Mouse (Mus musculus) lung, embryonic 14.5 days (tissue): ENCODE measurements around the gene Lmna. TPM values are rescaled to one million over a fixed set of nuclear protein-coding genes. Genes with fewer than 3 reads are reported as not detected.

ENCODE experiments used
- ATAC-seq: fragments of 200-750 bp; cut with Nextera tagmentation; 2 replicates; pipeline ENCODE4 v1.8.0; 2017; ENCODE audit warnings: mild to moderate bottlenecking, moderate TSS enrichment, moderate library complexity; ENCODE audit not compliant: insufficient read depth
- DNase-seq: peaks from one replicate; pipeline ENCODE4 v3.0.0-alpha.2; 2015
- H3K27ac ChIP-seq: fragments of 300-500 bp; sonication (generic); 2 replicates; pipeline ENCODE4 v1.5.1; 2014; ENCODE audit warnings: low read depth, mild to moderate bottlenecking, moderate library complexity
- H3K27me3 ChIP-seq: fragments of 300-500 bp; sonication (generic); 2 replicates; pipeline ENCODE4 v1.6.1; 2014; ENCODE audit warnings: low read length, control low read depth; ENCODE audit not compliant: insufficient read depth
- H3K36me3 ChIP-seq: fragments of 300-500 bp; sonication (generic); 2 replicates; pipeline ENCODE4 v1.6.1; 2014; ENCODE audit warnings: control low read depth; ENCODE audit not compliant: insufficient read depth
- H3K4me1 ChIP-seq: fragments of 300-500 bp; sonication (generic); 2 replicates; pipeline ENCODE4 v1.6.1; 2014; ENCODE audit warnings: antibody characterized with exemption, control low read depth; ENCODE audit not compliant: insufficient read depth
- H3K4me2 ChIP-seq: fragments of 300-500 bp; sonication (generic); 2 replicates; pipeline ENCODE4 v1.6.1; 2014; ENCODE audit warnings: mild to moderate bottlenecking
- H3K4me3 ChIP-seq: fragments of 300-500 bp; sonication (generic); 2 replicates; pipeline ENCODE4 v1.5.1; 2014; ENCODE audit warnings: low read depth, low read length
- H3K9ac ChIP-seq: fragments of 300-500 bp; sonication (generic); 2 replicates; pipeline ENCODE4 v1.6.1; 2014
- H3K9me3 ChIP-seq: fragments of 300-500 bp; sonication (generic); 2 replicates; pipeline ENCODE4 v1.6.1; 2016; ENCODE audit warnings: low read depth, low read length, control low read depth
- CTCF ChIP-seq: IDR thresholded peaks from 2 replicates; pipeline ENCODE4 v1.5.1; 2016; ENCODE audit warnings: antibody characterized with exemption, low read depth
- WGBS: fragments of 180-500 bp; shearing (Covaris S2); extraction: QIAGEN DNeasy Blood & Tissue Kit; methylation state at CpG from one replicate; pipeline ENCODE4 v1.1.7; 2014; 5-methylcytosine and 5-hydroxymethylcytosine counted together
- polyA plus RNA-seq: library from polyadenylated mRNA; unstranded; fragments of >200 nt; fragmentation: Nextera tagmentation; extraction: Ambion mirVana; gene quantifications from 2 replicates; pipeline ENCODE4 v1.2.1, GENCODE M21; 2014

Lmna gene
- polyA plus RNA-seq, 1 experiment from 2014 or later, result 70.0 TPM

GRCm38 (mm10) chr3:88503505-88503863 lies 6.3 kb downstream of the Lmna start:
- 0 out of 2 replicates have a peak, but pooled peaks cover 4% of the 10 kb centered on the region for H3K36me3 ChIP-seq
- H3K27ac ChIP-seq, result peak overlapping the region; percentile 82; the same call in 1 of the 2 replicates
- no peaks in the 10 kb centered on the region for H3K9me3 ChIP-seq
- peaks cover 9% of the 10 kb centered on the region; the same call in 1 of the 2 replicates for H3K4me1 ChIP-seq
- no peak for TF ChIP-seq CTCF
- DNase-seq (no peak), ATAC-seq (peak; percentile 29; the same call in 1 of the 2 replicates)
- WGBS, result 35% methylated on average over 4 of the region's 4 CpGs
- peak overlapping the region; percentile 76 for H3K4me3 ChIP-seq
- peak overlapping the region; percentile 75 for H3K9ac ChIP-seq
- H3K4me2 ChIP-seq, result peak overlapping the region; percentile 100
- no peaks in the 10 kb centered on the region for H3K27me3 ChIP-seq

GRCm38 (mm10) chr3:88502641-88503504 lies 6.9 kb downstream of the Lmna start:
- Histone ChIP-seq H3K9ac (peak overlapping the region; percentile 75), H3K27me3 (no peaks in the 10 kb centered on the region), H3K36me3 (0 out of 2 replicates have a peak, but pooled peaks cover 5% of the 10 kb centered on the region), H3K27ac (peak overlapping the region; percentile 82; the same call in 1 of the 2 replicates), H3K4me2 (peak overlapping the region; percentile 100), H3K4me1 (peaks cover 9% of the 10 kb centered on the region; the same call in 1 of the 2 replicates), H3K4me3 (peak overlapping the region; percentile 76), H3K9me3 (no peaks in the 10 kb centered on the region)
- WGBS, result 1% methylated on average over 55 of the region's 55 CpGs
- no peak for TF ChIP-seq CTCF
- ATAC-seq (peak; percentile 95), DNase-seq (peak; percentile 88)

DNA sequence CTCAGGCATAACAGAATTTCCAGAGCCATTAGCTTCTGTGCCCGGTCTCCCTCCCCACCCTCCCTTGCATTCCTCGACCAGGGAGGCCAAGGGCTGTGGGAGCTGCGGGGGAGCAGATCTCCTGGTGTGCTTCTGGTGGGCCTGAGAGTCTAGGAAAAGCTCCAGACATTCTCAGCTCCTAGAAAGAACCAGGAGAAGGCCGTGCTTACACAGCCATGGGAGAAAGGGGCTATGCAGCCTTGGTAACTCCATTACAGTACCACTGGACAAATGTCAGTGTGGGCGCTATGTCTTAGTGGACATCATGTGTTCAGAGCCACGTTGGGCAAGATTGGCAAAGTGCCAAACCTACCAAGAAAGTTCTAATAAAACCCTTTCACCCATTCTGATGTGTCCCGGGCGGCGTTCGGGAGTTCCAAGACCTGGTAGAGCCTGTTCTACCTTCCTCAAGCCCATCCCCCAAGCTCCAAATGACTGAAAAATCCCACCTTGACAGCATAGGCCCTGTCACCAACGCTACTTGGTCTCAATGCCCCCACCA lies 7.7 kb downstream of the Lmna start:
- H3K9ac ChIP-seq, result peak overlapping the region; percentile 75
- peak overlapping the region; percentile 76 for H3K4me3 ChIP-seq
- peak overlapping the region; percentile 100 for H3K4me2 ChIP-seq
- ATAC-seq, result no peak; the same call in 1 of the 2 replicates
- WGBS, result 12% methylated on average over 11 of the region's 11 CpGs
- no peaks in the 10 kb centered on the region for H3K27me3 ChIP-seq
- H3K27ac ChIP-seq, result peak overlapping the region; percentile 82
- H3K9me3 ChIP-seq, result no peaks in the 10 kb centered on the region
- H3K4me1 ChIP-seq, result peaks cover 9% of the 10 kb centered on the region; the same call in 1 of the 2 replicates
- 0 out of 2 replicates have a peak, but pooled peaks cover 10% of the 10 kb centered on the region for H3K36me3 ChIP-seq
- TF ChIP-seq CTCF, result no peak
- DNase-seq, result peak; percentile 67

DNA sequence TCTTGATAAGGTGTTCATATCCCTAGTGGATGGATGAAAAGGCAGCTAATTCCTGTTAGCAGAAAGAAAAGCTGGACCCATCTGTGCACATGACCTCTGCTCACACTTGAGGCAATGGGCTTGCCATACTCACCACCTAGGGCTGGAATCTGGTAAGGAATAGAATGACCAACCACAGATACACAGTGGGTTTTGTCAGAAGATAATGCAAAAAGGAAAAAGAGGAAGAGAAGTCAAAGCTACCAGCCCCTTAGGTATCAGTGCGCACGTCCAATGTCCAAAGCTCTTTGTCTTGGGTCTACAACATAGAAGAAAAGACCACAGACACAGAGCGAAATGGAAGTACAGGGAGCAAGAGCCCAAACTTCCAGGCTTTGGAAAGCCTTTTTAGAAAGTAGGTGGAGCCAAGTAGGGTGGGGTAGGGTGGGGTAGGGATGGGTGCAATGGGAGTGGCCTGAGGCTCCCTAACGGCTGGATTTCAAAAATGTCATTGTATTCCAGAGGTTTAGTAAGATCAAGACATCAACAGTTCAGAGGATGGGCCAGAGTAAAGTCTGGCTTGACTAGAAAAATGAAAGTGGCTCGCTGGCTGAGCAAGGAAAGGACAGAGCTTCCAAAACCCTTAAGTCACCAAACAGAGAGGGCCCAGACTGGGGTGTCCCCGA lies 8.3 kb downstream of the Lmna start:
- Histone ChIP-seq H3K36me3 (0 out of 2 replicates have a peak, but pooled peaks cover 10% of the 10 kb centered on the region), H3K27me3 (no peaks in the 10 kb centered on the region), H3K27ac (peak overlapping the region; percentile 82), H3K9ac (peak overlapping the region; percentile 75), H3K9me3 (no peaks in the 10 kb centered on the region), H3K4me1 (peaks cover 9% of the 10 kb centered on the region; the same call in 1 of the 2 replicates), H3K4me3 (peak overlapping the region; percentile 76), H3K4me2 (peak overlapping the region; percentile 100)
- 52% methylated on average over 6 of the region's 6 CpGs for WGBS
- no peak for TF ChIP-seq CTCF
- ATAC-seq, result no peak
- DNase-seq, result no peak

- Histone ChIP-seq H3K4me2 (peak overlapping the region; percentile 100), H3K9me3 (no peaks in the 10 kb centered on the region), H3K4me1 (peaks cover 9% of the 10 kb centered on the region; the same call in 1 of the 2 replicates), H3K36me3 (0 out of 2 replicates have a peak, but pooled peaks cover 10% of the 10 kb centered on the region), H3K27ac (no peak overlapping the region), H3K4me3 (peak overlapping the region; percentile 76), H3K9ac (no peak overlapping the region), H3K27me3 (no peaks in the 10 kb centered on the region)
- ATAC-seq (no peak), DNase-seq (no peak)
- 45% methylated on average over 4 of the region's 4 CpGs for WGBS
- no peak for TF ChIP-seq CTCF
Measured at GRCm38 (mm10) chr3:88500655-88501365, 8.9 kb downstream of the Lmna start.

- Histone ChIP-seq H3K4me2 (no peak overlapping the region), H3K36me3 (0 out of 2 replicates have a peak, but pooled peaks cover 10% of the 10 kb centered on the region), H3K9me3 (no peaks in the 10 kb centered on the region), H3K4me1 (peaks cover 13% of the 10 kb centered on the region), H3K27me3 (no peaks in the 10 kb centered on the region), H3K27ac (no peak overlapping the region), H3K9ac (no peak overlapping the region), H3K4me3 (no peak overlapping the region)
- no peak for TF ChIP-seq CTCF
- DNase-seq, result no peak
- WGBS, result 80% methylated on average over 7 of the region's 7 CpGs
- no peak for ATAC-seq
Measured at GRCm38 (mm10) chr3:88500087-88500486, 9.7 kb downstream of the Lmna start.
